Comparison of ENCODE assay signal across 9 mouse cellular contexts in the genomic region with DNA sequence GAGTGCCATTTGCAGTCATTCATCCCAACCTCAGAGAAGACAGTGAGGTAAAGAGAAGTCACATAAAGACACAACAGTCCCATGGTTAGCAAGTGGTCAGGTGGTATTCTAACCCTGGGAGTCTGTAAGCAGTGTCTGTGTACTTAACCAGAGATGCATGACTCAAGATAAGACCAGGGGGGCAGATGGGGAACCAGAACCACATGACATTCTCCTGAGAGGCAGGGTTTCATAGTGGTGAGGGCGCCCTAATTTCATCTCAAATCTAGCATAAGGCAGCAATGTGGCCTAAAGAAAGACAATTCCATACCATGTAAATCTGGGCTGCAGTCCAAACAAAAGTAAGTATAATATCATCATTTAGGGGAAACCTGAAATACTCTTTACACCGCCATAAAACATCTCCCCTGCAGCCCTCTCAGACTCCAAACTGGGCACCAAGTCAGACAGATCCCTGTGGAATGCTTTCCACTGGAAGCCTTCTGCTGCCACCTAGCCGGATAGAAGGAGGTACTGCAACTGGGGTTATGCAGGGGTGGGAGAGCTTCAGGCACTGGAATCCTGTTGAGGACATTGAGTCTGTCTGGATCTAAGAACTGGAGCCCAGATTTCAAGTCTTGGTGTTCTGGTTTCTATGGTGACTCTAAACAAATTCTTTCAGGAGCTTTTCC.
A peak's percentile ranks its signal among the peaks of the same experiment; 100 is the strongest.
DNase-seq lines count a peak whose midpoint lies in the region; ATAC-seq and TF ChIP-seq lines count a peak whose summit lies in the region.
"Had no signal": no experiment of that assay in that cellular context is flagged by ENCODE, and none has a peak within 500 bp of the region (broad histone marks: within the 10 kb centered on the region; RNA-seq: fewer than 3 reads in every experiment).

No protein-coding gene starts in this region.

- no peak overlapping the region for H3K4me2 ChIP-seq in kidney, embryonic 16.5 days (replicated peaks; ENCODE audit: low read depth, low read length)
- no peak overlapping the region for H3K4me2 ChIP-seq in liver, embryonic 11.5 days
- H3K4me2 ChIP-seq: stomach, embryonic 15.5 days had no signal

- peak; percentile 41 for TF ChIP-seq RAD21 in MEL (IDR thresholded peaks at IDR 0.05; ENCODE audit: low read depth, low read length)

- H3K27me3 ChIP-seq in MEL (ENCODE audit: control insufficient read depth in 1 of 2, insufficient read depth in 2 of 2, low read length in 2 of 2): no peaks in the 10 kb centered on the region
- H3K27me3 ChIP-seq in kidney, embryonic 16.5 days (ENCODE audit: insufficient read depth, low read length): no peaks in the 10 kb centered on the region
- H3K27me3 ChIP-seq in liver, embryonic 11.5 days (replicated peaks; ENCODE audit: control insufficient read depth, insufficient read depth, low read length): no peaks in the 10 kb centered on the region
- H3K27me3 ChIP-seq: stomach, embryonic 15.5 days had no signal

- ATAC-seq in kidney, embryonic 16.5 days (ENCODE audit: low FRiP score, low TSS enrichment): peak; percentile 69; the same call in 1 of the 2 replicates
- ATAC-seq in liver, embryonic 11.5 days (replicated peaks; ENCODE audit: low FRiP score): 0 out of 2 replicates have a peak, but pooled peaks have one; percentile 18
- no peak for ATAC-seq in activated CD4-positive, CD25-positive, alpha-beta regulatory T cell, adult 4 months

- no peaks in the 10 kb centered on the region for H3K79me2 ChIP-seq in MEL (ENCODE audit: control insufficient read depth, insufficient read depth, low read length, poor library complexity)

- no peak for TF ChIP-seq EP300 in MEL (IDR thresholded peaks at IDR 0.05; ENCODE audit: low read depth in 1 of 2, low read length in 2 of 2)

- H3K9ac ChIP-seq in MEL (ENCODE audit: control insufficient read depth, low read depth, low read length, poor library complexity, severe bottlenecking): no peak overlapping the region
- no peak overlapping the region for H3K9ac ChIP-seq in kidney, embryonic 16.5 days (replicated peaks; ENCODE audit: low read length)
- H3K9ac ChIP-seq in liver, embryonic 11.5 days (ENCODE audit: low read depth, low read length): no peak overlapping the region
- H3K9ac ChIP-seq: stomach, embryonic 15.5 days had no signal

- H3K36me3 ChIP-seq in MEL (ENCODE audit: control insufficient read depth in 1 of 2, insufficient read depth in 2 of 2, low read length in 2 of 2): no peaks in the 10 kb centered on the region
- no peaks in the 10 kb centered on the region for H3K36me3 ChIP-seq in kidney, embryonic 16.5 days (ENCODE audit: insufficient read depth, low read length)
- no peaks in the 10 kb centered on the region for H3K36me3 ChIP-seq in liver, embryonic 11.5 days (ENCODE audit: control insufficient read depth, insufficient read depth, low read length)
- H3K36me3 ChIP-seq: stomach, embryonic 15.5 days had no signal

- TF ChIP-seq POLR2A in MEL (IDR thresholded peaks at IDR 0.05; ENCODE audit: control insufficient read depth in 1 of 2, insufficient read depth in 1 of 2, low read depth in 1 of 2, low read length in 2 of 2, poor library complexity in 1 of 2): no peak

- DNase-seq in 3T3-L1 (ENCODE audit: low read depth, low spot score) (peak; percentile 65), MEL (ENCODE audit: low read depth, low spot score) (peak; percentile 18)
- peak; percentile 90 to 91 for DNase-seq in cerebellum, postnatal 10 days
- DNase-seq in frontal cortex, postnatal 25 days (ENCODE audit: low spot score in 2 of 2): peak; percentile 29 to 64
- DNase-seq in liver, embryonic 11.5 days (ENCODE audit: low spot score): peak; percentile 31
- peak; percentile 75 for DNase-seq in retina, embryonic 14.5 days (ENCODE audit: low spot score)

- no peaks in the 10 kb centered on the region for H3K9me3 ChIP-seq in MEL (replicated peaks; ENCODE audit: insufficient read depth, low read length)
- no peaks in the 10 kb centered on the region for H3K9me3 ChIP-seq in kidney, embryonic 16.5 days (ENCODE audit: low read length)
- H3K9me3 ChIP-seq in liver, embryonic 11.5 days (ENCODE audit: control insufficient read depth, low read length): no peaks in the 10 kb centered on the region
- H3K9me3 ChIP-seq: stomach, embryonic 15.5 days had no signal

- H3K4me1 ChIP-seq in MEL (ENCODE audit: control insufficient read depth in 1 of 2, insufficient read depth in 2 of 2, low read length in 2 of 2): no peaks in the 10 kb centered on the region
- H3K4me1 ChIP-seq in kidney, embryonic 16.5 days (ENCODE audit: insufficient read depth, low read length): no peaks in the 10 kb centered on the region
- H3K4me1 ChIP-seq in liver, embryonic 11.5 days (replicated peaks; ENCODE audit: control insufficient read depth, insufficient read depth, low read length): no peaks in the 10 kb centered on the region
- H3K4me1 ChIP-seq: stomach, embryonic 15.5 days had no signal

- WGBS in kidney, embryonic 16.5 days: 41% methylated on average over 3 of the region's 3 CpGs
- 52% methylated on average over 3 of the region's 3 CpGs for WGBS in liver, embryonic 11.5 days

- no peak overlapping the region for H3K27ac ChIP-seq in MEL (ENCODE audit: control insufficient read depth, low read depth, low read length)
- H3K27ac ChIP-seq in kidney, embryonic 16.5 days (ENCODE audit: low read length): no peak overlapping the region
- no peak overlapping the region for H3K27ac ChIP-seq in liver, embryonic 11.5 days (ENCODE audit: low read depth, low read length)
- H3K27ac ChIP-seq: stomach, embryonic 15.5 days had no signal

- H3K4me3 ChIP-seq in MEL (ENCODE audit: control insufficient read depth in 1 of 2, insufficient read depth in 1 of 2, low read depth in 2 of 2, low read length in 2 of 2): no peak overlapping the region
- no peak overlapping the region for H3K4me3 ChIP-seq in kidney, embryonic 16.5 days (ENCODE audit: low read length)
- H3K4me3 ChIP-seq in liver, embryonic 11.5 days (ENCODE audit: low read depth, low read length): no peak overlapping the region
- H3K4me3 ChIP-seq: stomach, embryonic 15.5 days had no signal

- peak; percentile 44 to 51 (median 48); a peak in 5 of 6 replicates for TF ChIP-seq CTCF in MEL (IDR thresholded peaks at IDR 0.05 in 2 of 3, conservative IDR thresholded peaks at IDR 0.05 in 1 of 3; ENCODE audit: control insufficient read depth in 1 of 3, insufficient read depth in 1 of 3, low read depth in 2 of 3, low read length in 3 of 3, poor library complexity in 1 of 3, severe bottlenecking in 1 of 3)

TF ChIP-seq in MEL, 35 proteins besides CTCF, POLR2A, EP300 and RAD21:
- TF ChIP-seq MXI1 (IDR thresholded peaks at IDR 0.05; ENCODE audit: low read depth, low read length) (no peak), MYB (IDR thresholded peaks at IDR 0.05; ENCODE audit: low read depth, low read length) (no peak), ZC3H11A (IDR thresholded peaks at IDR 0.05; ENCODE audit: low read depth, low read length) (0 out of 2 replicates have a peak, but pooled peaks have one; percentile 21), BHLHE40 (IDR thresholded peaks at IDR 0.05; ENCODE audit: borderline replicate concordance, low read depth, low read length) (no peak), CHD2 (IDR thresholded peaks at IDR 0.05; ENCODE audit: low read length) (no peak), MAFK (IDR thresholded peaks at IDR 0.05; ENCODE audit: borderline replicate concordance, low read depth, low read length) (no peak), MAX (IDR thresholded peaks at IDR 0.05; ENCODE audit: low read length) (no peak), SMC3 (IDR thresholded peaks at IDR 0.05; ENCODE audit: low read depth, low read length) (peak; percentile 41), MAZ (IDR thresholded peaks at IDR 0.05; ENCODE audit: low read depth, low read length) (no peak), TBP (IDR thresholded peaks at IDR 0.05; ENCODE audit: low read depth, low read length) (no peak), USF2 (IDR thresholded peaks at IDR 0.05; ENCODE audit: borderline replicate concordance in 1 of 2, insufficient read depth in 1 of 2, low read depth in 1 of 2, low read length in 2 of 2) (no peak)

Comparison
In these comparisons a context has a peak if more than half of its experiments do, and no peak if none do; other contexts are left out.
1. DNase-seq: peak in every context shown above with its lines; median percentile 90 in cerebellum, postnatal 10 days; 75 in retina, embryonic 14.5 days; 65 in 3T3-L1; 46 in frontal cortex, postnatal 25 days; 31 in liver, embryonic 11.5 days; 18 in MEL.